Mouse (Mus musculus): Measurements from ENCODE around the gene Tmem222. TPM values are rescaled to one million over a fixed set of nuclear protein-coding genes. Genes with fewer than 3 reads are reported as not detected.

Gene Tmem222
- total and polyA plus RNA-seq, 3 experiments = 51.8 to 69.2 TPM; not detected in 1

- no peaks in the 10 kb centered on the region for H3K9me3 ChIP-seq (replicated peaks; ENCODE audit: insufficient read depth, low read length)
- H3K79me2 ChIP-seq (ENCODE audit: control insufficient read depth, insufficient read depth, low read length, poor library complexity) = no peaks in the 10 kb centered on the region
- H3K36me3 ChIP-seq (ENCODE audit: control insufficient read depth in 1 of 2, insufficient read depth in 2 of 2, low read length in 2 of 2) = peaks cover 0 to 14% of the 10 kb centered on the region in 2 experiments; a peak in 2 of 4 replicates
- peak overlapping the region; percentile 24; the same call in 1 of the 2 replicates for H3K27ac ChIP-seq (ENCODE audit: control insufficient read depth, low read depth, low read length)
- H3K27me3 ChIP-seq (ENCODE audit: control insufficient read depth in 1 of 2, insufficient read depth in 2 of 2, low read length in 2 of 2) = no peaks in the 10 kb centered on the region
- H3K4me1 ChIP-seq (ENCODE audit: control insufficient read depth in 1 of 2, insufficient read depth in 2 of 2, low read length in 2 of 2) = peaks cover 10 to 19% of the 10 kb centered on the region in 2 experiments
- 0 out of 2 replicates have a peak overlapping the region, but pooled peaks have one; percentile 23 for H3K9ac ChIP-seq (ENCODE audit: control insufficient read depth, low read depth, low read length, poor library complexity, severe bottlenecking)
- DNase-seq (ENCODE audit: low read depth, low spot score) = peak; percentile 44
- H3K4me3 ChIP-seq (ENCODE audit: control insufficient read depth in 1 of 2, insufficient read depth in 1 of 2, low read depth in 2 of 2, low read length in 2 of 2) = no peak overlapping the region
- TF ChIP-seq USF1 (IDR thresholded peaks at IDR 0.05; ENCODE audit: low read depth, low read length) (no peak), SIN3A (IDR thresholded peaks at IDR 0.05; ENCODE audit: low read length) (no peak), RCOR1 (IDR thresholded peaks at IDR 0.05; ENCODE audit: low read depth, low read length) (peak; percentile 74; the same call in 1 of the 2 replicates), MAZ (IDR thresholded peaks at IDR 0.05; ENCODE audit: low read depth, low read length) (no peak; the same call in 1 of the 2 replicates), POLR2A (IDR thresholded peaks at IDR 0.05; ENCODE audit: control insufficient read depth in 1 of 2, insufficient read depth in 1 of 2, low read depth in 1 of 2, low read length in 2 of 2, poor library complexity in 1 of 2) (no peak), NELFE (IDR thresholded peaks at IDR 0.05; ENCODE audit: low read depth, low read length) (no peak), MYB (IDR thresholded peaks at IDR 0.05; ENCODE audit: low read depth, low read length) (0 out of 2 replicates have a peak, but pooled peaks have one; percentile 58), EP300 (IDR thresholded peaks at IDR 0.05; ENCODE audit: low read depth in 1 of 2, low read length in 2 of 2) (peak; percentile 29 to 76; a peak in 2 of 4 replicates), ELF1 (IDR thresholded peaks at IDR 0.05; ENCODE audit: low read depth, low read length) (no peak), HCFC1 (IDR thresholded peaks at IDR 0.05; ENCODE audit: low read depth, low read length) (no peak), KAT2A (conservative IDR thresholded peaks at IDR 0.05; ENCODE audit: low read depth, low read length) (no peak), MAX (IDR thresholded peaks at IDR 0.05; ENCODE audit: low read length) (no peak)
Observed at GRCm38 (mm10) chr4:133218745-133219144, 58.8 kb downstream of the Tmem222 start.

- Histone ChIP-seq H3K9ac (ENCODE audit: control insufficient read depth, low read depth, low read length, poor library complexity, severe bottlenecking) (no peak overlapping the region), H3K36me3 (ENCODE audit: control insufficient read depth in 1 of 2, insufficient read depth in 2 of 2, low read length in 2 of 2) (peaks cover 0 to 14% of the 10 kb centered on the region in 2 experiments; a peak in 2 of 4 replicates), H3K4me1 (ENCODE audit: control insufficient read depth in 1 of 2, insufficient read depth in 2 of 2, low read length in 2 of 2) (peaks cover 10 to 24% of the 10 kb centered on the region in 2 experiments), H3K27me3 (ENCODE audit: control insufficient read depth in 1 of 2, insufficient read depth in 2 of 2, low read length in 2 of 2) (no peaks in the 10 kb centered on the region), H3K27ac (ENCODE audit: control insufficient read depth, low read depth, low read length) (no peak overlapping the region), H3K9me3 (replicated peaks; ENCODE audit: insufficient read depth, low read length) (no peaks in the 10 kb centered on the region), H3K4me3 (ENCODE audit: control insufficient read depth in 1 of 2, insufficient read depth in 1 of 2, low read depth in 2 of 2, low read length in 2 of 2) (peak overlapping the region; percentile 7 to 30; a peak in 1 of 4 replicates), H3K79me2 (ENCODE audit: control insufficient read depth, insufficient read depth, low read length, poor library complexity) (no peaks in the 10 kb centered on the region)
- peak; percentile 75 for DNase-seq (ENCODE audit: low read depth, low spot score)
- TF ChIP-seq RCOR1 (IDR thresholded peaks at IDR 0.05; ENCODE audit: low read depth, low read length) (no peak), MAX (IDR thresholded peaks at IDR 0.05; ENCODE audit: low read length) (peak; percentile 71), NRF1 (IDR thresholded peaks at IDR 0.05; ENCODE audit: insufficient read depth, low read depth, low read length, poor library complexity, severe bottlenecking) (no peak), MYC (IDR thresholded peaks at IDR 0.05; ENCODE audit: low read depth, low read length) (peak; percentile 36; the same call in 1 of the 2 replicates), MEF2A (IDR thresholded peaks at IDR 0.05; ENCODE audit: extremely low read depth, insufficient replicate concordance, low read depth, low read length, poor library complexity, severe bottlenecking) (no peak), BHLHE40 (IDR thresholded peaks at IDR 0.05; ENCODE audit: borderline replicate concordance, low read depth, low read length) (no peak), RAD21 (IDR thresholded peaks at IDR 0.05; ENCODE audit: low read depth, low read length) (peak; percentile 61), MYB (IDR thresholded peaks at IDR 0.05; ENCODE audit: low read depth, low read length) (no peak), MXI1 (IDR thresholded peaks at IDR 0.05; ENCODE audit: low read depth, low read length) (peak; percentile 49; the same call in 1 of the 2 replicates), ZNF384 (IDR thresholded peaks at IDR 0.05; ENCODE audit: low read depth, low read length) (peak; percentile 92), HCFC1 (IDR thresholded peaks at IDR 0.05; ENCODE audit: low read depth, low read length) (no peak), ETS1 (IDR thresholded peaks at IDR 0.05; ENCODE audit: low read depth, low read length) (no peak), ELF1 (IDR thresholded peaks at IDR 0.05; ENCODE audit: low read depth, low read length) (no peak), EP300 (IDR thresholded peaks at IDR 0.05; ENCODE audit: low read depth in 1 of 2, low read length in 2 of 2) (no peak), E2F4 (IDR thresholded peaks at IDR 0.05; ENCODE audit: borderline replicate concordance, low read depth, low read length) (no peak), USF1 (IDR thresholded peaks at IDR 0.05; ENCODE audit: low read depth, low read length) (peak; percentile 67), GATA1 (IDR thresholded peaks at IDR 0.05; ENCODE audit: low read depth, low read length) (no peak), MAZ (IDR thresholded peaks at IDR 0.05; ENCODE audit: low read depth, low read length) (no peak), UBTF (IDR thresholded peaks at IDR 0.05; ENCODE audit: borderline replicate concordance, insufficient read depth, low read depth, low read length) (no peak), ZMIZ1 (IDR thresholded peaks at IDR 0.05; ENCODE audit: low read depth, low read length) (no peak), TCF12 (IDR thresholded peaks at IDR 0.05; ENCODE audit: low read depth, low read length) (no peak), CHD2 (IDR thresholded peaks at IDR 0.05; ENCODE audit: low read length) (no peak), TAL1 (IDR thresholded peaks at IDR 0.05; ENCODE audit: low read length) (no peak), KAT2A (conservative IDR thresholded peaks at IDR 0.05; ENCODE audit: low read depth, low read length) (no peak), GABPA (IDR thresholded peaks at IDR 0.05; ENCODE audit: low read depth, low read length) (no peak), TBP (IDR thresholded peaks at IDR 0.05; ENCODE audit: low read depth, low read length) (no peak)
Observed at GRCm38 (mm10) chr4:133217641-133218040, 60.0 kb downstream of the Tmem222 start.
